11 mouse cellular contexts compared by ENCODE assay signal in the genomic region with DNA sequence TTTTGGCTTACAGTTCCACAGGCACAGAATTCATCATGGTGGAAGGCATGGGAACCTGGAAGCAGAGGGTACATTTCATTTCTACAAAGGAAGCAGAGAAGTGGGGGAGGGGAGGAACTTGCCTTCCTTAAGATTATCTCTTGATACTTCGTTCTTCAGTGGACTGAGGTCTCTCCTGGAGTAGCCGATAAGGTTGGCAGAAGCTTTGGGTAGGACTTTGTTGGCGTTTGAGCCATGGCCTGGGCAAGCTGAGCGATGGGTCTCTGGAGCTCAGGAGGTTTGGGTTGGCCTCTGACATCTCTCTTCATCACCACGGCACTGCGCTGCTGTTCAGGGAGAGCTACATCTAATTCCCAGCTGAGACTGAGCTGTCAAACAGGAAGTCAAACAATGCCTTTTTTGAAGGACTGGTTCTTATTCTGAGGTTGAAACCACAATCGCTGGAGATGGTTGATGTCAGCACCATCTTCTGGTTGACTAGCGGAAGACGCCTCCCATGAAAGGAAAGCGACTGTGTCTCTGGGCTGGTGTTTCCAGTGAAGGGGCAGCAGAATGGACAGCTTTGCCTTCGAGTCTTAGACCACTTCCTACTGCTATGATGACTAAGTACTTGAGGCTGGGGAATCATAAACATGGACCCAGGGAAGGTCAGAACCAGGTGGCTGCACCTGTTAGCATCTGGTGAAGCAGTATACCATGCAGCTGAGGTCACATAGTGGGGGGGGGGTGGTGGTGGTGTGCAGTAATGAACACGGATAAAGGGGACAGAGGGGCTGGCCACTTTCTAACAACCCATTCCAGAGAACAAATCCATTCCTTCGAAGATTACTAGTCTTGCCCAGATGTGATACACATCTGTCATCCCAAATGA.
DNase-seq lines count a peak whose midpoint lies in the region; ATAC-seq and TF ChIP-seq lines count a peak whose summit lies in the region.
"Had no signal": no experiment of that assay in that cellular context is flagged by ENCODE, and none has a peak within 500 bp of the region (broad histone marks: within the 10 kb centered on the region; RNA-seq: fewer than 3 reads in every experiment).

No protein-coding gene starts in this region.

- no peak overlapping the region for H3K4me3 ChIP-seq in liver, embryonic 12.5 days
- no peak overlapping the region for H3K4me3 ChIP-seq in liver, postnatal 0 days (ENCODE audit: low read depth, low read length)
- no peak overlapping the region for H3K4me3 ChIP-seq in forebrain, embryonic 15.5 days
- H3K4me3 ChIP-seq in macrophage (ENCODE audit: inconsistent target) = no peak overlapping the region
- H3K4me3 ChIP-seq: lung, embryonic 15.5 days had no signal

- H3K27ac ChIP-seq in liver, embryonic 12.5 days = no peak overlapping the region
- no peak overlapping the region for H3K27ac ChIP-seq in liver, postnatal 0 days (ENCODE audit: low read depth)
- peak overlapping the region; percentile 87 for H3K27ac ChIP-seq in forebrain, embryonic 15.5 days (replicated peaks)
- H3K27ac ChIP-seq in macrophage = peak overlapping the region; percentile 85
- H3K27ac ChIP-seq: lung, embryonic 15.5 days had no signal

- H3K9ac ChIP-seq in liver, embryonic 12.5 days = no peak overlapping the region
- H3K9ac ChIP-seq in liver, postnatal 0 days (replicated peaks) = no peak overlapping the region
- no peak overlapping the region for H3K9ac ChIP-seq in forebrain, embryonic 15.5 days (replicated peaks)
- H3K9ac ChIP-seq: lung, embryonic 15.5 days had no signal

- H3K36me3 ChIP-seq in liver, embryonic 12.5 days = no peaks in the 10 kb centered on the region
- H3K36me3 ChIP-seq in liver, postnatal 0 days (replicated peaks; ENCODE audit: insufficient read depth, low read length) = no peaks in the 10 kb centered on the region
- H3K36me3 ChIP-seq in forebrain, embryonic 15.5 days = no peaks in the 10 kb centered on the region
- no peaks in the 10 kb centered on the region for H3K36me3 ChIP-seq in macrophage (ENCODE audit: inconsistent target)
- H3K36me3 ChIP-seq: lung, embryonic 15.5 days had no signal

- peaks cover 23% of the 10 kb centered on the region for H3K4me1 ChIP-seq in liver, embryonic 12.5 days
- H3K4me1 ChIP-seq in liver, postnatal 0 days (ENCODE audit: insufficient read depth) = no peaks in the 10 kb centered on the region
- peaks cover 27% of the 10 kb centered on the region for H3K4me1 ChIP-seq in forebrain, embryonic 15.5 days

- H3K4me2 ChIP-seq in liver, embryonic 12.5 days = peak overlapping the region; percentile 41
- no peak overlapping the region for H3K4me2 ChIP-seq in liver, postnatal 0 days (ENCODE audit: low read depth, low read length)
- no peak overlapping the region for H3K4me2 ChIP-seq in forebrain, embryonic 15.5 days (replicated peaks)
- H3K4me2 ChIP-seq: lung, embryonic 15.5 days had no signal

- TF ChIP-seq CTCF in liver, postnatal 0 days (IDR thresholded peaks at IDR 0.05; ENCODE audit: low read depth) = no peak

- no peaks in the 10 kb centered on the region for H3K9me3 ChIP-seq in liver, embryonic 12.5 days (replicated peaks)
- no peaks in the 10 kb centered on the region for H3K9me3 ChIP-seq in liver, postnatal 0 days (ENCODE audit: low read length)
- no peaks in the 10 kb centered on the region; the same call in 1 of the 2 replicates for H3K9me3 ChIP-seq in forebrain, embryonic 15.5 days
- H3K9me3 ChIP-seq: lung, embryonic 15.5 days had no signal

- ATAC-seq in liver, embryonic 12.5 days = peak; percentile 44; the same call in 1 of the 2 replicates
- ATAC-seq in liver, postnatal 0 days = no peak
- ATAC-seq in forebrain, embryonic 15.5 days (replicated peaks) = no peak

- H3K27me3 ChIP-seq in liver, embryonic 12.5 days (replicated peaks) = peaks cover 8% of the 10 kb centered on the region; the same call in 1 of the 2 replicates
- no peaks in the 10 kb centered on the region for H3K27me3 ChIP-seq in liver, postnatal 0 days (ENCODE audit: insufficient read depth, low read length)
- no peaks in the 10 kb centered on the region for H3K27me3 ChIP-seq in forebrain, embryonic 15.5 days
- H3K27me3 ChIP-seq: lung, embryonic 15.5 days had no signal

- no peak for DNase-seq in liver, postnatal 0 days
- peak; percentile 12 for DNase-seq in thymus, postnatal 25 days
- no peak for DNase-seq in kidney, adult 11 months
- no peak for DNase-seq in embryo, embryonic 11 days
- no peak for DNase-seq in right cerebral cortex, postnatal 14 days
- DNase-seq: adrenal gland, adult 2 months; cerebellum, postnatal 36 days had no signal

- WGBS in liver, embryonic 12.5 days (ENCODE audit: insufficient replicate concordance) = 25% methylated on average over 13 of the region's 13 CpGs
- WGBS in liver, postnatal 0 days (ENCODE audit: insufficient replicate concordance) = 39% methylated on average over 13 of the region's 13 CpGs
- WGBS in forebrain, embryonic 15.5 days = 88% methylated on average over 13 of the region's 13 CpGs
- 39% methylated on average over 11 of the region's 13 CpGs for WGBS in macrophage (ENCODE audit: missing documents)

- no peak for TF ChIP-seq EP300 in liver, postnatal 0 days (IDR thresholded peaks at IDR 0.05; ENCODE audit: low read depth)

- no peaks in the 10 kb centered on the region for H3K79me2 ChIP-seq in macrophage (ENCODE audit: inconsistent target)

Comparison
In these comparisons a context has a peak if more than half of its experiments do, and no peak if none do; other contexts are left out.
1. H3K27ac ChIP-seq: peak in forebrain, embryonic 15.5 days (single experiment) and macrophage (single experiment); none in liver, embryonic 12.5 days (single experiment) and liver, postnatal 0 days (single experiment).